Mouse (Mus musculus): ENCODE results near the gene Armc12.

Gene Armc12

GRCm38 (mm10) chr17:28588591-28588990 lies 58.0 kb downstream of the Armc12 start:
- no peak for DNase-seq (ENCODE audit: low read depth, low spot score)
